Mouse (Mus musculus) heart, adult 2 months (tissue): Measurements from ENCODE around the gene Unc13b. TPM values are rescaled to one million over a fixed set of nuclear protein-coding genes. Genes with fewer than 3 reads are reported as not detected.
A peak's percentile ranks its signal among the peaks of the same experiment; 100 is the strongest.

Experiments
- DNase-seq, 2 experiments: peaks; one replicate each; pipeline ENCODE4 v3.0.0; 2021
- H3K27ac ChIP-seq: fragments of 200-600 bp; 2 replicates; pipeline ENCODE4 v1.8.1; 2022
- H3K27me3 ChIP-seq: fragments of 200-500 bp; 2 replicates; pipeline ENCODE4 v1.6.1; 2012; ENCODE audit warnings: mild to moderate bottlenecking, low read length, inconsistent platforms, mixed read lengths; ENCODE audit not compliant: control insufficient read depth, insufficient read depth
- H3K36me3 ChIP-seq: fragments of 200-500 bp; 2 replicates; pipeline ENCODE4 v1.6.1; 2012; ENCODE audit warnings: low read length, inconsistent platforms; ENCODE audit not compliant: control insufficient read depth, insufficient read depth
- H3K4me1 ChIP-seq: fragments of 200-500 bp; 2 replicates; pipeline ENCODE4 v1.6.1; 2011; ENCODE audit warnings: low read length; ENCODE audit not compliant: control insufficient read depth, insufficient read depth
- H3K4me3 ChIP-seq: fragments of 200-600 bp; 2 replicates; pipeline ENCODE4 v1.8.1; 2022
- H3K79me2 ChIP-seq: fragments of 200-500 bp; replicated peaks from 2 replicates; pipeline ENCODE4 v1.6.1; 2012; ENCODE audit warnings: mild to moderate bottlenecking, inconsistent platforms, low read length, moderate library complexity, mixed read lengths; ENCODE audit not compliant: control insufficient read depth, insufficient read depth
- H3K9ac ChIP-seq: fragments of 200-500 bp; 2 replicates; pipeline ENCODE4 v1.6.1; 2012; ENCODE audit warnings: low read depth, mild to moderate bottlenecking, control low read depth, inconsistent platforms, low read length, mixed read lengths
- CTCF ChIP-seq: fragments of 200-600 bp; IDR thresholded peaks from 2 replicates; pipeline ENCODE4 v1.8.1; 2022; ENCODE audit warnings: antibody characterized with exemption, mild to moderate bottlenecking, moderate library complexity
- EP300 ChIP-seq: fragments of 200-500 bp; IDR thresholded peaks from 2 replicates; pipeline ENCODE4 v1.6.1; 2011; ENCODE audit warnings: low read depth, low read length, control low read depth; ENCODE audit not compliant: insufficient read depth
- POLR2A ChIP-seq: fragments of 200-500 bp; IDR thresholded peaks from 2 replicates; pipeline ENCODE4 v1.6.1; 2011; ENCODE audit warnings: mild to moderate bottlenecking, low read depth, low read length, control low read depth; ENCODE audit not compliant: insufficient read depth
- WGBS: fragments of 180-500 bp; shearing (Covaris S2); methylation state at CpG from one replicate; pipeline ENCODE4 v1.1.7; 2018; 5-methylcytosine and 5-hydroxymethylcytosine counted together
- intact Hi-C: fragments of 180-260 bp; cut with DNase I; formaldehyde crosslinking; loops from one replicate; pipeline ENCODE4 v1.15.1; 2025
- polyA plus RNA-seq: library from polyadenylated mRNA; depleted of rRNA; stranded (reverse); fragments of >200 nt; gene quantifications from 2 replicates; pipeline ENCODE4 v1.2.3, GENCODE M21; 2012
- total RNA-seq, 2 experiments: library from RNA; stranded (reverse); gene quantifications; 2 replicates each; pipeline ENCODE4 v1.2.3; 2021

The Unc13b gene
- total and polyA plus RNA-seq, 3 experiments: 6.7 to 10.9 (median 10.0) TPM

DNA sequence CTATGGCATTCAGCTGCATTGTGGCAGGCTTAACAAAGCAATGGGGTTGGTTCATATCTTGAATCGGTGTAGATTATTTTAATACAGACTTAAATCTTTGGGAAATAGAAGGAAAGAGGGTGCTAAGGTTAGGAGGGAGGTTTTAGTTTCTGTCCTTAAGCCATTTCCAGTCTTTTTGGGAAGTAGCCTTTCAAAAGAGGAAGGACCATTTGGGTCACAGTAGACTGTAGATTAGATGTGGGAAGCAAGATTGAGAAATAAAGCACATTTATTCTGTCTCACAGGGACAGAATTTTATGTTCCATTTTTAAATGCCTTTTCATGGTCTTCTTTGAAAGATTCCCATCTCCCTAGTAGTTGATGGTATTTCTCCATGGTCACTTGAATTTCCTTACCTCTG, 159.2 kb downstream of the Unc13b start:
- 92% methylated on average over 1 of the region's 1 CpGs for WGBS
- no peak for TF ChIP-seq CTCF
- no peak for TF ChIP-seq POLR2A
- TF ChIP-seq EP300: no peak
- no peaks in the 10 kb centered on the region for H3K4me1 ChIP-seq
- no peak overlapping the region for H3K27ac ChIP-seq
- H3K4me3 ChIP-seq: no peak overlapping the region
- H3K9ac ChIP-seq: no peak overlapping the region
- H3K27me3 ChIP-seq: no peaks in the 10 kb centered on the region
- intact Hi-C loops: no loop called here
- no peaks in the 10 kb centered on the region for H3K36me3 ChIP-seq
- DNase-seq: no peak
- no peaks in the 10 kb centered on the region for H3K79me2 ChIP-seq

DNA sequence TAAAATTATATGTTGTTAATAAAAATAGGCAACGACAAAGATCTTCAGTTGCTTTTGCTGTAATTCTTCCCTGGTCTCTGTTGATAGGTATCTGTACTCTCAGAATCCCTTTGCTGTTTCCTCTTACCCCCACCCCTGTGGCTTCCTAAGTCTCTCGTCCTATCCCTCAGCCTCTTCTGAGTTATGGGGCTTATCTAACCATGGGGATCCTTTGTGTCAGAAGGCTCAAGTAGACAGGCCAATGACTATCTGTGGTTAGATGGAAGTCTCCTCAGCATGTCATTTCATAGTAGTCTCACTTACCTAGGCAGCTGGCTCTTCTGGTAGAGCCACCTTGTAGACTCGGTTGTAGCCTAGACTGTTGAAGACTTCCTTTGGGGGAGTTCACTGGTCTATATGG, 173.1 kb downstream of the Unc13b start:
- Histone ChIP-seq H3K27ac (no peak overlapping the region), H3K27me3 (no peaks in the 10 kb centered on the region), H3K4me1 (no peaks in the 10 kb centered on the region), H3K36me3 (no peaks in the 10 kb centered on the region; the same call in 1 of the 2 replicates), H3K79me2 (no peaks in the 10 kb centered on the region), H3K4me3 (no peak overlapping the region), H3K9ac (no peak overlapping the region)
- no peak for DNase-seq
- TF ChIP-seq POLR2A (no peak), CTCF (no peak), EP300 (no peak)
- intact Hi-C loops: no loop called here
- 89% methylated on average over 3 of the region's 3 CpGs for whole genome bisulfite sequencing

DNA sequence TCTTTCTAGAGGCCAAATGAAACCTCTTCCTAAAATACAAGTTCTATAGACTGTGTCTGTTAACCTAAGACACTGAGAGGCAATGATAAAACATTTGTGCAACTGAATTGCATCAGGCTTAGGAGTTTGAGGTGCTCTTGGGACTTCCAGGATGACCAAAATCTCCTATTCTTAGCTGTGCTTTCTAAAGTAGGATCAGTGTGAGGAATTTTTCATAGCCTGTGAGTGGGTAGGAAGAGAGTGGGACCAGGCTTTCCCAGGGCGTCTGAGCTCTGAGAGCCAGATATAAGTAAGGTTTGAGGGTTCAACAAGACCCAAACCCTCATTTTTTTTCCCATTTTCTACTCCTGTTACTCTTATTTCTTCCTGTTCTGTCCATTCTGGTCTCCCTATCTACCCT, 174.2 kb downstream of the Unc13b start:
- H3K4me3 ChIP-seq: no peak overlapping the region
- no peak overlapping the region for H3K9ac ChIP-seq
- H3K4me1 ChIP-seq: no peaks in the 10 kb centered on the region
- intact Hi-C loops: no loop called here
- H3K79me2 ChIP-seq: no peaks in the 10 kb centered on the region
- 95% methylated on average over 1 of the region's 1 CpGs for WGBS
- no peak for TF ChIP-seq CTCF
- TF ChIP-seq POLR2A: no peak
- TF ChIP-seq EP300: no peak
- no peak overlapping the region for H3K27ac ChIP-seq
- H3K27me3 ChIP-seq: no peaks in the 10 kb centered on the region
- no peak for DNase-seq
- H3K36me3 ChIP-seq: no peaks in the 10 kb centered on the region; the same call in 1 of the 2 replicates

DNA sequence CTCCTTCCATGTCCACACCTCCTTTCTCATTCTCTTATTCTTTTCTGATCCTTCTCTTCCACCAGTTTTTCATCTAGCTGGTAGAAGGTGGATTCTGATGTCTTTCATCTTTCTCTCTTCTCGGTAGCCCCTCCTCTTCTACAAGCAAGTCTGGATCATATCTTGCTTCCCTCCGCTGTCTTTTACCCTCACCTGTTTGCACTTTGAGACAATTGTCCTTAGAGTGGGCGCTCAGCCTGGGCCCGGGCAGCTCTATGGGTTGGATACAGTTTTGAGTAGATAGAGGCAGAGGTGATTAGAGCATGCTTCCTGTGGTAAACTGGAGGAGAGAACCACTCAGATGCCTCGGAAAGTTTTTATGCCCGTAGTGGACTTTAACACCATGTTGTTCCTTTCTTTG, 174.7 kb downstream of the Unc13b start:
- no peak overlapping the region for H3K4me3 ChIP-seq
- no peak for DNase-seq
- no peak overlapping the region for H3K27ac ChIP-seq
- TF ChIP-seq CTCF: no peak
- TF ChIP-seq EP300: no peak
- TF ChIP-seq POLR2A: no peak
- no peak overlapping the region for H3K9ac ChIP-seq
- no peaks in the 10 kb centered on the region; the same call in 1 of the 2 replicates for H3K36me3 ChIP-seq
- H3K27me3 ChIP-seq: no peaks in the 10 kb centered on the region
- H3K79me2 ChIP-seq: no peaks in the 10 kb centered on the region
- intact Hi-C loops: no loop called here
- WGBS: 87% methylated on average over 6 of the region's 6 CpGs
- no peaks in the 10 kb centered on the region for H3K4me1 ChIP-seq

DNA sequence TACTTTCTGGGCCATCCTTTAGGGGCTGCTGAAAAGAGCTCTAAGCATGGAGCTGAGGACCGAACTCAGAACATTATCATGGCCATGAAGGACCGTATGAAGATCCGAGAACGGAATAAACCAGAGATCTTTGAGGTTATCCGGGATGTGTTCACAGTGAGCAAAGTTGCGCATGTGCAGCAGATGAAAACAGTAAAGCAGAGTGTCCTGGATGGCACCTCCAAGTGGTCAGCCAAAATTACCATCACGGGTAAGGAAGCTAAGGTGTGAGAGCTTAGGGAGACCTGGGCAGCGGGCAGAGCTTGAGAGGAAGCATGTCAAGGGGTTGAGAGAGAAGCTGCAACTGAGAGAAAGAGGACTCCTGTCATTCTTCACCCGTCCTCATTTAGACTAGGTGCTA, 178.1 kb downstream of the Unc13b start:
- Histone ChIP-seq H3K27me3 (no peaks in the 10 kb centered on the region), H3K4me3 (no peak overlapping the region), H3K27ac (no peak overlapping the region), H3K9ac (no peak overlapping the region), H3K79me2 (no peaks in the 10 kb centered on the region), H3K36me3 (no peaks in the 10 kb centered on the region), H3K4me1 (no peaks in the 10 kb centered on the region)
- 95% methylated on average over 9 of the region's 9 CpGs for WGBS
- DNase-seq: no peak
- intact Hi-C loops: no loop called here
- TF ChIP-seq CTCF (no peak), POLR2A (no peak), EP300 (no peak)

DNA sequence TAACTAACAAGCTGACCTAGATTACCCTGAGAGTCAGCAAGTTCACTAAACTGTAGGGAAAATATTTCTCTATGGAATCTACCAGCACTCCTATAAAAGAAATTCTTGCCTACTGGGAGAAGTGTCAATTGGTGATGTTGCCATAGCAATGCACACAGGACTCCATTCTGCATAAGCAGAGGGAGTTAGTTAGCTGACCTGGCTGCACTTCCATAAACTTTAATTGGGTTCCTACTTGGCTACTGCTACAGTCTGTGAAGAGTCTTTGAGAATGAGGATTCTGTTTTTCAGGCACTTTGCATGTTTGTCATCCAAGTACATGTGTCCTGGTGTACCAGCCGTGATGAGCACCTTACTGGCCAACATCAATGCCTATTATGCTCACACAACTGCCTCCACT, 182.0 kb downstream of the Unc13b start:
- H3K27ac ChIP-seq: no peak overlapping the region
- no peak for DNase-seq
- no peak overlapping the region for H3K4me3 ChIP-seq
- TF ChIP-seq CTCF (no peak), POLR2A (no peak), EP300 (no peak)
- H3K4me1 ChIP-seq: no peaks in the 10 kb centered on the region
- H3K79me2 ChIP-seq: no peaks in the 10 kb centered on the region
- 80% methylated on average over 1 of the region's 1 CpGs for WGBS
- no peaks in the 10 kb centered on the region for H3K36me3 ChIP-seq
- intact Hi-C loops: no loop called here
- no peaks in the 10 kb centered on the region for H3K27me3 ChIP-seq
- H3K9ac ChIP-seq: no peak overlapping the region

DNA sequence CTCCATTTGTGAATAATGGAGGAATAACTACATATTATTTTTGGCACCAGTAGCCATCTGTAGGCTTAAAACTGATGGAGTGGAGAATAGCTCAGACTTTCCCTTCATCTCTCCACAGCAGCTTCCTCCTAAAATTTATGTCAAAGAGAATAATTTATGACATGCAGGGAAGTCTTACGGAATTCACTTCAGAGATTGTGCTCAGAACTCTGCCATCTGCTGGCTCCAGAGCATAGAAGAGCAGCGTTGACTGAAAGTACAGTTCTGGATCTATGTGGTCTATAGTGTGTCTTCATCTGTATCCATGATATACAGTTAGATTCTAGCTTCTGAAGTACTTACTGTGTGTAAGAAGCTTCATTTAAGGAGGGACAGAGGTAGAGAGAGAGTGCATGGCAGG, 185.3 kb downstream of the Unc13b start:
- H3K36me3 ChIP-seq: no peaks in the 10 kb centered on the region
- H3K79me2 ChIP-seq: no peaks in the 10 kb centered on the region
- WGBS: 55% methylated on average over 2 of the region's 2 CpGs
- H3K4me3 ChIP-seq: no peak overlapping the region
- TF ChIP-seq POLR2A (no peak), CTCF (peak; percentile 48), EP300 (no peak)
- H3K9ac ChIP-seq: no peak overlapping the region
- intact Hi-C loops: loop anchor here (2.0 kb wide), 1 partner anchor 197 kb away; the partner anchor contains the start of gene Fam214b
- H3K27me3 ChIP-seq: no peaks in the 10 kb centered on the region
- no peak overlapping the region for H3K27ac ChIP-seq
- DNase-seq: no peak
- H3K4me1 ChIP-seq: no peaks in the 10 kb centered on the region
